Mouse (Mus musculus): Measurements from ENCODE around the gene Lrba. TPM values are rescaled to one million over a fixed set of nuclear protein-coding genes. Genes with fewer than 3 reads are reported as not detected.

Lrba gene
- polyA plus RNA-seq, 1 experiment = 13.9 TPM

GRCm38 (mm10) chr3:86310216-86310615 lies 85.7 kb downstream of the Lrba start:
- Histone ChIP-seq H3K4me1 (ENCODE audit: control insufficient read depth, insufficient read depth, low read length) (no peaks in the 10 kb centered on the region), H3K27ac (ENCODE audit: insufficient read depth, low read length) (no peak overlapping the region)

GRCm38 (mm10) chr3:86311406-86311805 lies 86.9 kb downstream of the Lrba start:
- H3K27ac ChIP-seq (ENCODE audit: insufficient read depth, low read length) = no peak overlapping the region
- TF ChIP-seq CTCF (IDR thresholded peaks at IDR 0.05; ENCODE audit: extremely low read depth, insufficient read depth, low read length) (no peak), POLR2A (IDR thresholded peaks at IDR 0.05; ENCODE audit: extremely low read depth, insufficient read depth, low read length) (no peak)
- no peaks in the 10 kb centered on the region for H3K4me1 ChIP-seq (ENCODE audit: control insufficient read depth, insufficient read depth, low read length)
- no peak overlapping the region for H3K4me3 ChIP-seq (ENCODE audit: insufficient read depth, low read length)

More at GRCm38 (mm10) chr3:86310216-86310615, 85.7 kb downstream of the Lrba start:
- no peak for TF ChIP-seq CTCF (IDR thresholded peaks at IDR 0.05; ENCODE audit: extremely low read depth, insufficient read depth, low read length)
- TF ChIP-seq POLR2A (IDR thresholded peaks at IDR 0.05; ENCODE audit: extremely low read depth, insufficient read depth, low read length) = no peak
- no peak overlapping the region for H3K4me3 ChIP-seq (ENCODE audit: insufficient read depth, low read length)

DNA sequence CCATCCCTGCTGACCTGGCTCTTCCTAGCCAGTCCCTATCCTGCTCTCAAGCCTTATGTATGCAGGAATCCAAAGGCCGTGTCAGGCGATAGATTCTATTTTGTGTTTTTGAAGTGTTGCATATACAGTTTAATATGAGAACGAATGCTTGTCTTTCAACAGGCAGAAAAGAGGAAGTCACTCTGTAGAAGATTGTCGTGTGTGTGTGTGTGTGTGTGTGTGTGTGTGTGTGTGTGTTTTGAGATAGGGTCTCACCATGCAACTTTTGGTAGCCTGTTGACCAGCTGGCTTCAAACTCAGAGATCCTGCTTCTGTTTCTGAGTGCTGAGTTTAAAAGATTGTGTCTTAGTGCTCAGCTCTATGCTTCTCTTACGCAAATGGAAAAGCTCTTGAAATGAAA lies 93.2 kb downstream of the Lrba start:
- H3K27ac ChIP-seq (ENCODE audit: insufficient read depth, low read length) = no peak overlapping the region
- TF ChIP-seq POLR2A (IDR thresholded peaks at IDR 0.05; ENCODE audit: extremely low read depth, insufficient read depth, low read length) (no peak), CTCF (IDR thresholded peaks at IDR 0.05; ENCODE audit: extremely low read depth, insufficient read depth, low read length) (no peak)
- no peak overlapping the region for H3K4me3 ChIP-seq (ENCODE audit: insufficient read depth, low read length)
- no peaks in the 10 kb centered on the region for H3K4me1 ChIP-seq (ENCODE audit: control insufficient read depth, insufficient read depth, low read length)

DNA sequence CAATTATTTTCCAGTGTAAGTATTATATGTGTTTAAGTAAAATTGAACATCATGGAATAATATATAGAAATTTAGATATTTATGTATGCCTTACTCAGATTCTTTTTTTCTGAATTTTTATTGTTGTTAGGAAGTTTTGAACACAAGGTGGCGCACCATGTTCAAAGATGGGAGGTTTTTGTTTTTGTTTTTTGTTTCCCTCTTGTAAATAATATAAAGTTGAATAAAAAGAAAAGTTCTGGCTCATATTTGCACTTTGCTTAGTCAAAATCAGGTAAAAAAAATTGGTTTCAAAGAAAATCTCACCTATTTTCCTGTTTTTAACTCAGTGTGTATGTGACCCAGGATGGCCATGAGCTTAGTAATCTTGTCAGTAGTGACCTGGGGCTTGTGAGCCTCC lies 104.1 kb downstream of the Lrba start:
- Histone ChIP-seq H3K4me3 (ENCODE audit: insufficient read depth, low read length) (no peak overlapping the region), H3K4me1 (ENCODE audit: control insufficient read depth, insufficient read depth, low read length) (no peaks in the 10 kb centered on the region), H3K27ac (ENCODE audit: insufficient read depth, low read length) (no peak overlapping the region)
- TF ChIP-seq CTCF (IDR thresholded peaks at IDR 0.05; ENCODE audit: extremely low read depth, insufficient read depth, low read length) = no peak
- no peak for TF ChIP-seq POLR2A (IDR thresholded peaks at IDR 0.05; ENCODE audit: extremely low read depth, insufficient read depth, low read length)

DNA sequence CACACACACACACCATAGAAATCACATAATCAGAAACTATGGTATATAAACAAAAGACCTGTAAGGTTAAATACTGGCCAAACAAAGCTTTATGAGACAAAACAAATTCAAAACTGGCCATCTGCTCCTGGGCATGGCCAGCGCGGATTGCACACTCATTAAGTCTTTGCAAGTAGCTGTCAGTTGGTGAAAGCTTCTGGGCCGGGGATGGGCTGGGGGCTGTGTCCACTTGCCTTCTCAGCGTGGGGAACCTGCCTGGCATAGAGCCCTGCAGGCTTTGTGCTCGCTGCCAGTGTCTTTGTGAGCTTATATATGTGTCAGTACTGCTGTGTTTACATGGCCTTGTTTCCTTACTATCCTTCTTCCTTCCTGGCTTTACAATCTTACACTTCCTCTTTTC lies 118.8 kb downstream of the Lrba start:
- no peak overlapping the region for H3K27ac ChIP-seq (ENCODE audit: insufficient read depth, low read length)
- no peak overlapping the region for H3K4me3 ChIP-seq (ENCODE audit: insufficient read depth, low read length)
- no peak for TF ChIP-seq CTCF (IDR thresholded peaks at IDR 0.05; ENCODE audit: extremely low read depth, insufficient read depth, low read length)
- TF ChIP-seq POLR2A (IDR thresholded peaks at IDR 0.05; ENCODE audit: extremely low read depth, insufficient read depth, low read length) = no peak
- no peaks in the 10 kb centered on the region for H3K4me1 ChIP-seq (ENCODE audit: control insufficient read depth, insufficient read depth, low read length)

DNA sequence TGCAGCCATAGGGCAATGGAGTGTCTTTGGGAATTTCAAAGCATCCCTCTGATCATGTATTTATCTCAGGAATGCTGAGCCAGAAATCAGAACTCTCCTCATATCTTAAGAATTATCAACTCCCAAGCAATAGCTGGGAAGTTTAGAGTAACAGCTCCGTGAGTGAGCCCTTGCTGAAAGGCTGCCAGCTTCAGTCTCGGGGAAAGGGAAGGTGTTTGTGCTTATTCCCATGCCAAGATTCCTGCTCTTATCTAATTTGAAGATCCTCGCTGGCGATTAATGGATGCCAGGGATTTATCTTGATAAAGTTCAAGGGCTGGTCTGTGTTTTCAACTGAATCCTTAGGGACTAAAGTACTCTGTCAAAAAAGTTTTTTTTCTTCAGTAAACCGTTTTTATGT lies 138.0 kb downstream of the Lrba start:
- TF ChIP-seq POLR2A (IDR thresholded peaks at IDR 0.05; ENCODE audit: extremely low read depth, insufficient read depth, low read length) (no peak), CTCF (IDR thresholded peaks at IDR 0.05; ENCODE audit: extremely low read depth, insufficient read depth, low read length) (no peak)
- no peak overlapping the region for H3K4me3 ChIP-seq (ENCODE audit: insufficient read depth, low read length)

DNA sequence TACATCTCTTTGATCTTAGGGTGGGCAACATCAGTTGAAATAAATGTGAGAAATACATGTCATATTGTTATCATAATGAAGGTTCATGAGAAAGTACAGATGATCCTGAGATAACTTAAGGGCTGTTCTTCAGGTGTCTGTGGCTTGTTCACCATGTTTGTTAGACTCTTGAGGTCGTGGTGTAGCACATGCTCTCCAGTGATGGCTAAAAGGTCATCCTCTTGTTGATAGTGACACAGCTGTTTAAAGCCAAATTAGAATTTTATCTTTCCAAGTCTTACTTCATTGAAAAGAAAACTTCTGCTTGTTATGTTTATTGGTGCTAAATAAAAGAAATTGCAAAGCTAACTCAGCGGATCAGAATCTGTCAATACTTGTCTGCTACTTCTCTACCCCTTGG lies 147.0 kb downstream of the Lrba start:
- Histone ChIP-seq H3K4me3 (ENCODE audit: insufficient read depth, low read length) (no peak overlapping the region), H3K4me1 (ENCODE audit: control insufficient read depth, insufficient read depth, low read length) (no peaks in the 10 kb centered on the region), H3K27ac (ENCODE audit: insufficient read depth, low read length) (no peak overlapping the region)
- TF ChIP-seq CTCF (IDR thresholded peaks at IDR 0.05; ENCODE audit: extremely low read depth, insufficient read depth, low read length) (no peak), POLR2A (IDR thresholded peaks at IDR 0.05; ENCODE audit: extremely low read depth, insufficient read depth, low read length) (no peak)

More for the DNA sequence above, 138.0 kb downstream of the Lrba start:
- Histone ChIP-seq H3K27ac (ENCODE audit: insufficient read depth, low read length) (no peak overlapping the region), H3K4me1 (ENCODE audit: control insufficient read depth, insufficient read depth, low read length) (no peaks in the 10 kb centered on the region)

DNA sequence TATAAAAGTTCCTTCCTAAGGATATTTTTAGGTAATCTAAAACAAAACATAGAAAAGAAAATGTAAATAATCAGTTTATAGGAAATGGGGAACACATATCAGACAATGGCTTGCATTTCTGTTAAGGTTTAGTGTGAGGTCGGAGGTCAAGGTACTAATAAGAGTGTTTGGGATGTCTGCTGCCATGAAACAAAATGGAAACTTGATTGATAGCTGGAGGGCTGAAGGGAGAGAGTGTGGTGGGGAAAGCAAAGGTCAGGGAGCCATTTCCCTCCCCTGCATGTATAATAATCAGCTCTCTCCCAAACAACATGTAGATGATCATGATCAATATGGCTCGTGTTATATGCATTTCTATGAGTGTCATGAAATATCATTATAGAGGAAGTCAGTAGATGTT lies 150.8 kb downstream of the Lrba start:
- H3K4me3 ChIP-seq (ENCODE audit: insufficient read depth, low read length) = no peak overlapping the region
- H3K4me1 ChIP-seq (ENCODE audit: control insufficient read depth, insufficient read depth, low read length) = no peaks in the 10 kb centered on the region
- H3K27ac ChIP-seq (ENCODE audit: insufficient read depth, low read length) = no peak overlapping the region
- TF ChIP-seq POLR2A (IDR thresholded peaks at IDR 0.05; ENCODE audit: extremely low read depth, insufficient read depth, low read length) (no peak), CTCF (IDR thresholded peaks at IDR 0.05; ENCODE audit: extremely low read depth, insufficient read depth, low read length) (no peak)

GRCm38 (mm10) chr3:86382557-86382956 lies 158.1 kb downstream of the Lrba start:
- H3K27ac ChIP-seq (ENCODE audit: insufficient read depth, low read length) = no peak overlapping the region
- no peak for TF ChIP-seq CTCF (IDR thresholded peaks at IDR 0.05; ENCODE audit: extremely low read depth, insufficient read depth, low read length)
- no peak for TF ChIP-seq POLR2A (IDR thresholded peaks at IDR 0.05; ENCODE audit: extremely low read depth, insufficient read depth, low read length)
- no peak overlapping the region for H3K4me3 ChIP-seq (ENCODE audit: insufficient read depth, low read length)
- no peaks in the 10 kb centered on the region for H3K4me1 ChIP-seq (ENCODE audit: control insufficient read depth, insufficient read depth, low read length)

DNA sequence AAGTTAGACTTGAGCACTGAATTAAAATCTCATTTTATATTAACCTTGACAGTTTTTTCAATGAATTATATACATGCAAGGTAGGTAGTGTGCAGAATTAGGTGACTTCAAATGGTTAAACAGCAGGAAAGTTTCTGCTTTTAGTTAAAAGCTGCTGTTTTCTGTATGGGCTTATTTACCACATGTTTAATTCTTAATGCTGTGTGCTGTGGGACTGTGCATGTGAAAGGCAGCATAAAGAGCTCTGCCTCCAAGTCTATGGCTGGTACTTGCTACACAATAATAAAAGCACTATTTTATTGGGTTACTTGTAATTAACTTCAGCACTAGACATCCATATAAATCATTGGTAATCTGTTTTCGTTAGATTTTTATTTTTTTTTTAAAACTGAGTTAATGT lies 160.6 kb downstream of the Lrba start:
- Histone ChIP-seq H3K4me1 (ENCODE audit: control insufficient read depth, insufficient read depth, low read length) (no peaks in the 10 kb centered on the region), H3K27ac (ENCODE audit: insufficient read depth, low read length) (no peak overlapping the region), H3K4me3 (ENCODE audit: insufficient read depth, low read length) (no peak overlapping the region)
- TF ChIP-seq POLR2A (IDR thresholded peaks at IDR 0.05; ENCODE audit: extremely low read depth, insufficient read depth, low read length) (no peak), CTCF (IDR thresholded peaks at IDR 0.05; ENCODE audit: extremely low read depth, insufficient read depth, low read length) (no peak)
